Mouse (Mus musculus) forebrain, embryonic 13.5 days (tissue): ENCODE measurements at regions not wholly inside any gene's neighbourhood (a gene's known extent, or its start where the extent isn't known, plus 50 kb on each side); places are given as distances from the start of the nearest gene placed in this dataset.
A peak's percentile ranks its signal among the peaks of the same experiment; 100 is the strongest.

Experiments used
- ATAC-seq: fragments of 200-750 bp; cut with Nextera tagmentation; 2 replicates; pipeline ENCODE4 v1.8.0; 2017
- H3K27ac ChIP-seq: fragments of 300-500 bp; sonication (generic); 2 replicates; pipeline ENCODE4 v1.5.1; 2015; ENCODE audit warnings: inconsistent platforms, mild to moderate bottlenecking, moderate library complexity
- H3K27me3 ChIP-seq: fragments of 300-500 bp; sonication (generic); 2 replicates; pipeline ENCODE4 v1.6.1; 2015; ENCODE audit warnings: mild to moderate bottlenecking, inconsistent platforms
- H3K36me3 ChIP-seq: fragments of 300-500 bp; sonication (generic); 2 replicates; pipeline ENCODE4 v1.6.1; 2015; ENCODE audit warnings: mild to moderate bottlenecking, inconsistent platforms; ENCODE audit not compliant: poor library complexity, severe bottlenecking
- H3K4me1 ChIP-seq: fragments of 300-500 bp; sonication (generic); 2 replicates; pipeline ENCODE4 v1.6.1; 2015; ENCODE audit warnings: inconsistent platforms
- H3K4me2 ChIP-seq: fragments of 300-500 bp; sonication (generic); 2 replicates; pipeline ENCODE4 v1.6.1; 2015; ENCODE audit warnings: inconsistent platforms, mild to moderate bottlenecking, moderate library complexity
- H3K4me3 ChIP-seq: fragments of 300-500 bp; sonication (generic); 2 replicates; pipeline ENCODE4 v1.5.1; 2015; ENCODE audit warnings: mild to moderate bottlenecking, inconsistent platforms
- H3K9ac ChIP-seq: fragments of 300-500 bp; sonication (generic); 2 replicates; pipeline ENCODE4 v1.6.1; 2015; ENCODE audit warnings: mild to moderate bottlenecking, inconsistent platforms
- H3K9me3 ChIP-seq: fragments of 300-500 bp; sonication (generic); replicated peaks from 2 replicates; pipeline ENCODE4 v1.6.1; 2016; ENCODE audit warnings: inconsistent platforms
- whole genome bisulfite sequencing: fragments of 180-500 bp; shearing (Covaris S2); methylation state at CpG from one replicate; pipeline ENCODE4 v1.1.7; 2015; 5-methylcytosine and 5-hydroxymethylcytosine counted together

GRCm38 (mm10) chr8:33065566-33065965, 362.9 kb upstream of the 5930422O12Rik start:
- no peaks in the 10 kb centered on the region for H3K36me3 ChIP-seq
- no peak overlapping the region for H3K4me3 ChIP-seq
- WGBS, result 85% methylated on average over 3 of the region's 3 CpGs
- H3K9ac ChIP-seq, result no peak overlapping the region
- no peaks in the 10 kb centered on the region for H3K9me3 ChIP-seq
- no peak overlapping the region for H3K27ac ChIP-seq
- H3K27me3 ChIP-seq, result no peaks in the 10 kb centered on the region
- no peak overlapping the region for H3K4me2 ChIP-seq
- H3K4me1 ChIP-seq, result no peaks in the 10 kb centered on the region
- no peak for ATAC-seq

GRCm38 (mm10) chr8:33066168-33066567, 362.3 kb upstream of the 5930422O12Rik start:
- Histone ChIP-seq H3K36me3 (no peaks in the 10 kb centered on the region), H3K9me3 (no peaks in the 10 kb centered on the region), H3K9ac (no peak overlapping the region), H3K4me3 (no peak overlapping the region), H3K4me2 (no peak overlapping the region), H3K4me1 (no peaks in the 10 kb centered on the region), H3K27ac (no peak overlapping the region), H3K27me3 (no peaks in the 10 kb centered on the region)
- WGBS, result 87% methylated on average over 6 of the region's 6 CpGs
- no peak for ATAC-seq

GRCm38 (mm10) chr8:33067453-33068039, 361.0 kb upstream of the 5930422O12Rik start:
- no peaks in the 10 kb centered on the region for H3K36me3 ChIP-seq
- no peak overlapping the region for H3K9ac ChIP-seq
- no peak overlapping the region for H3K4me3 ChIP-seq
- no peaks in the 10 kb centered on the region for H3K9me3 ChIP-seq
- H3K4me2 ChIP-seq, result no peak overlapping the region
- 68% methylated on average over 8 of the region's 8 CpGs for WGBS
- H3K27ac ChIP-seq, result no peak overlapping the region
- H3K27me3 ChIP-seq, result no peaks in the 10 kb centered on the region
- H3K4me1 ChIP-seq, result no peaks in the 10 kb centered on the region
- ATAC-seq, result no peak

GRCm38 (mm10) chr8:33068468-33068867, 360.0 kb upstream of the 5930422O12Rik start:
- H3K27ac ChIP-seq, result no peak overlapping the region
- no peak overlapping the region for H3K4me3 ChIP-seq
- no peak overlapping the region for H3K9ac ChIP-seq
- WGBS, result 86% methylated on average over 5 of the region's 5 CpGs
- no peak for ATAC-seq
- H3K36me3 ChIP-seq, result no peaks in the 10 kb centered on the region
- no peak overlapping the region for H3K4me2 ChIP-seq
- no peaks in the 10 kb centered on the region for H3K4me1 ChIP-seq
- no peaks in the 10 kb centered on the region for H3K27me3 ChIP-seq
- no peaks in the 10 kb centered on the region for H3K9me3 ChIP-seq

GRCm38 (mm10) chr8:33075186-33075585, 353.3 kb upstream of the 5930422O12Rik start:
- H3K27me3 ChIP-seq, result no peaks in the 10 kb centered on the region
- no peak overlapping the region for H3K27ac ChIP-seq
- H3K4me3 ChIP-seq, result no peak overlapping the region
- no peak overlapping the region for H3K9ac ChIP-seq
- H3K4me1 ChIP-seq, result peaks cover 20% of the 10 kb centered on the region
- no peak for ATAC-seq
- no peaks in the 10 kb centered on the region for H3K36me3 ChIP-seq
- no peaks in the 10 kb centered on the region for H3K9me3 ChIP-seq
- WGBS, result 16% methylated on average over 1 of the region's 1 CpGs
- H3K4me2 ChIP-seq, result no peak overlapping the region

GRCm38 (mm10) chr8:33076253-33076652, 352.3 kb upstream of the 5930422O12Rik start:
- no peaks in the 10 kb centered on the region for H3K9me3 ChIP-seq
- H3K9ac ChIP-seq, result no peak overlapping the region
- no peak overlapping the region for H3K27ac ChIP-seq
- no peaks in the 10 kb centered on the region for H3K36me3 ChIP-seq
- no peaks in the 10 kb centered on the region for H3K27me3 ChIP-seq
- H3K4me1 ChIP-seq, result peaks cover 23% of the 10 kb centered on the region
- no peak overlapping the region for H3K4me2 ChIP-seq
- no peak overlapping the region for H3K4me3 ChIP-seq
- 80% methylated on average over 6 of the region's 6 CpGs for WGBS
- no peak for ATAC-seq

- no peak overlapping the region for H3K27ac ChIP-seq
- WGBS, result 42% methylated on average over 3 of the region's 3 CpGs
- H3K9ac ChIP-seq, result no peak overlapping the region
- H3K27me3 ChIP-seq, result no peaks in the 10 kb centered on the region
- H3K9me3 ChIP-seq, result no peaks in the 10 kb centered on the region
- H3K36me3 ChIP-seq, result no peaks in the 10 kb centered on the region
- peaks cover 23% of the 10 kb centered on the region for H3K4me1 ChIP-seq
- ATAC-seq, result peak; percentile 82
- no peak overlapping the region for H3K4me3 ChIP-seq
- no peak overlapping the region for H3K4me2 ChIP-seq
These were observed 350.4 kb upstream of the 5930422O12Rik start for GRCm38 (mm10) chr8:33078125-33078524.

GRCm38 (mm10) chr8:33079867-33080585, 348.5 kb upstream of the 5930422O12Rik start:
- Histone ChIP-seq H3K9ac (no peak overlapping the region), H3K4me3 (no peak overlapping the region), H3K4me1 (peaks cover 21% of the 10 kb centered on the region), H3K27me3 (no peaks in the 10 kb centered on the region), H3K36me3 (no peaks in the 10 kb centered on the region), H3K9me3 (no peaks in the 10 kb centered on the region), H3K27ac (no peak overlapping the region), H3K4me2 (no peak overlapping the region)
- 84% methylated on average over 12 of the region's 12 CpGs for WGBS
- ATAC-seq, result no peak

- Histone ChIP-seq H3K4me2 (no peak overlapping the region), H3K36me3 (no peaks in the 10 kb centered on the region), H3K4me3 (no peak overlapping the region), H3K4me1 (peaks cover 16% of the 10 kb centered on the region; the same call in 1 of the 2 replicates), H3K9ac (no peak overlapping the region), H3K27me3 (no peaks in the 10 kb centered on the region), H3K9me3 (no peaks in the 10 kb centered on the region), H3K27ac (no peak overlapping the region)
- WGBS, result 53% methylated on average over 4 of the region's 4 CpGs
- ATAC-seq, result no peak
These were observed 346.6 kb upstream of the 5930422O12Rik start for GRCm38 (mm10) chr8:33081941-33082340.

GRCm38 (mm10) chr8:33085461-33085860, 343.0 kb upstream of the 5930422O12Rik start:
- Histone ChIP-seq H3K9me3 (no peaks in the 10 kb centered on the region), H3K27me3 (no peaks in the 10 kb centered on the region), H3K4me2 (no peak overlapping the region), H3K4me1 (0 out of 2 replicates have a peak, but pooled peaks cover 3% of the 10 kb centered on the region), H3K4me3 (no peak overlapping the region), H3K36me3 (no peaks in the 10 kb centered on the region), H3K9ac (no peak overlapping the region), H3K27ac (no peak overlapping the region)
- WGBS, result 40% methylated on average over 5 of the region's 5 CpGs
- no peak; the same call in 1 of the 2 replicates for ATAC-seq

- 81% methylated on average over 3 of the region's 3 CpGs for WGBS
- Histone ChIP-seq H3K4me3 (no peak overlapping the region), H3K36me3 (no peaks in the 10 kb centered on the region), H3K4me1 (0 out of 2 replicates have a peak, but pooled peaks cover 3% of the 10 kb centered on the region), H3K27me3 (no peaks in the 10 kb centered on the region), H3K9me3 (no peaks in the 10 kb centered on the region), H3K4me2 (no peak overlapping the region), H3K9ac (no peak overlapping the region), H3K27ac (no peak overlapping the region)
- no peak for ATAC-seq
These were observed 338.8 kb upstream of the 5930422O12Rik start for GRCm38 (mm10) chr8:33089731-33090130.

GRCm38 (mm10) chr8:33108914-33109313, 319.6 kb upstream of the 5930422O12Rik start:
- Histone ChIP-seq H3K9ac (no peak overlapping the region), H3K4me3 (no peak overlapping the region), H3K27me3 (no peaks in the 10 kb centered on the region), H3K27ac (no peak overlapping the region), H3K4me1 (no peaks in the 10 kb centered on the region), H3K9me3 (no peaks in the 10 kb centered on the region), H3K36me3 (no peaks in the 10 kb centered on the region), H3K4me2 (no peak overlapping the region)
- WGBS, result 87% methylated on average over 3 of the region's 3 CpGs
- ATAC-seq, result no peak
